Mouse (Mus musculus) MEL (cell line): ENCODE data around the gene Fanca. TPM values are rescaled to one million over a fixed set of nuclear protein-coding genes. Genes with fewer than 3 reads are reported as not detected.

Source experiments
- DNase-seq: peaks from one replicate; pipeline ENCODE4 v3.0.0; 2011; ENCODE audit warnings: low read depth, low spot score
- H3K27ac ChIP-seq: 2 replicates; pipeline ENCODE4 v1.5.1; 2012; ENCODE audit warnings: low read depth, mild to moderate bottlenecking, control low read depth, low read length, moderate library complexity; ENCODE audit not compliant: control insufficient read depth
- H3K27me3 ChIP-seq, 2 experiments: fragments of 150-350 bp in 1 of 2; sonication (generic) in 1 of 2; 2 replicates each; pipeline ENCODE4 v1.6.1; 2012; ENCODE audit warnings: low read length in 2 of 2, mild to moderate bottlenecking in 2 of 2, improper control_type of control experiment in 1 of 2, moderate library complexity in 1 of 2; ENCODE audit not compliant: insufficient read depth in 2 of 2, control insufficient read depth in 1 of 2
- H3K36me3 ChIP-seq, 2 experiments: 2 replicates each; pipeline ENCODE4 v1.6.1; 2012 to 2014; ENCODE audit warnings: low read length in 2 of 2, improper control_type of control experiment in 1 of 2, inconsistent platforms in 1 of 2, mild to moderate bottlenecking in 1 of 2; ENCODE audit not compliant: insufficient read depth in 2 of 2, control insufficient read depth in 1 of 2
- H3K4me1 ChIP-seq, 2 experiments: fragments of 150-350 bp in 1 of 2; sonication (generic) in 1 of 2; 2 replicates each; pipeline ENCODE4 v1.6.1; 2012; ENCODE audit warnings: low read length in 2 of 2, improper control_type of control experiment in 1 of 2, mild to moderate bottlenecking in 1 of 2; ENCODE audit not compliant: insufficient read depth in 2 of 2, control insufficient read depth in 1 of 2
- H3K4me3 ChIP-seq, 2 experiments: fragments of 150-350 bp in 1 of 2; sonication (generic) in 1 of 2; 2 replicates each; pipeline ENCODE4 v1.5.1; 2012; ENCODE audit warnings: low read depth in 2 of 2, low read length in 2 of 2, mild to moderate bottlenecking in 2 of 2, moderate library complexity in 2 of 2, control low read depth in 1 of 2, improper control_type of control experiment in 1 of 2; ENCODE audit not compliant: control insufficient read depth in 1 of 2, insufficient read depth in 1 of 2
- H3K79me2 ChIP-seq: 2 replicates; pipeline ENCODE4 v1.6.1; 2012; ENCODE audit warnings: mild to moderate bottlenecking, low read length, moderate library complexity; ENCODE audit not compliant: control insufficient read depth, poor library complexity, insufficient read depth
- H3K9ac ChIP-seq: 2 replicates; pipeline ENCODE4 v1.6.1; 2012; ENCODE audit warnings: low read depth, mild to moderate bottlenecking, control low read depth, low read length, moderate library complexity; ENCODE audit not compliant: control insufficient read depth, poor library complexity, severe bottlenecking
- H3K9me3 ChIP-seq: fragments of 150-350 bp; sonication (generic); replicated peaks from 2 replicates; pipeline ENCODE4 v1.6.1; 2012; ENCODE audit warnings: mild to moderate bottlenecking, low read length, improper control_type of control experiment, moderate library complexity; ENCODE audit not compliant: insufficient read depth
- BHLHE40 ChIP-seq: IDR thresholded peaks from 2 replicates; pipeline ENCODE4 v1.6.1; 2012; ENCODE audit warnings: low read depth, mild to moderate bottlenecking, inconsistent platforms, low read length, improper control_type of control experiment, borderline replicate concordance
- CHD1 ChIP-seq: IDR thresholded peaks from 2 replicates; pipeline ENCODE4 v1.6.1; 2012; ENCODE audit warnings: low read depth, mild to moderate bottlenecking, inconsistent platforms, low read length, improper control_type of control experiment
- CHD2 ChIP-seq: IDR thresholded peaks from 2 replicates; pipeline ENCODE4 v1.6.1; 2011; ENCODE audit warnings: low read length, improper control_type of control experiment
- CTCF ChIP-seq, 3 experiments: IDR thresholded peaks in 2 of 3; conservative IDR thresholded peaks in 1 of 3; 2 replicates each; pipeline ENCODE4 v1.5.1; 2011 to 2012; ENCODE audit warnings: low read length in 3 of 3, low read depth in 2 of 3, mild to moderate bottlenecking in 2 of 3, improper control_type of control experiment in 1 of 3, inconsistent platforms in 1 of 3, mixed read lengths in 1 of 3, moderate library complexity in 1 of 3; ENCODE audit not compliant: control insufficient read depth in 1 of 3, insufficient read depth in 1 of 3, poor library complexity in 1 of 3, severe bottlenecking in 1 of 3
- ELF1 ChIP-seq: IDR thresholded peaks from 2 replicates; pipeline ENCODE4 v1.6.1; 2014; ENCODE audit warnings: low read depth, mild to moderate bottlenecking, inconsistent platforms, low read length, improper control_type of control experiment, moderate library complexity
- EP300 ChIP-seq, 2 experiments: IDR thresholded peaks; 2 replicates each; pipeline ENCODE4 v1.6.1; 2011; ENCODE audit warnings: improper control_type of control experiment in 2 of 2, low read length in 2 of 2, low read depth in 1 of 2, mild to moderate bottlenecking in 1 of 2
- GATA1 ChIP-seq: IDR thresholded peaks from 2 replicates; pipeline ENCODE4 v1.6.1; 2011; ENCODE audit warnings: low read depth, low read length, improper control_type of control experiment
- MYC ChIP-seq: IDR thresholded peaks from 2 replicates; pipeline ENCODE4 v1.6.1; 2011; ENCODE audit warnings: low read depth, mild to moderate bottlenecking, low read length, improper control_type of control experiment, moderate library complexity
- NRF1 ChIP-seq: IDR thresholded peaks from 2 replicates; pipeline ENCODE4 v1.6.1; 2014; ENCODE audit warnings: low read depth, mild to moderate bottlenecking, inconsistent platforms, low read length, improper control_type of control experiment, moderate library complexity; ENCODE audit not compliant: poor library complexity, insufficient read depth, severe bottlenecking
- POLR2A ChIP-seq, 2 experiments: IDR thresholded peaks; 2 replicates each; pipeline ENCODE4 v1.6.1; 2011 to 2012; ENCODE audit warnings: low read length in 2 of 2, mild to moderate bottlenecking in 2 of 2, control low read depth in 1 of 2, improper control_type of control experiment in 1 of 2, low read depth in 1 of 2, moderate library complexity in 1 of 2; ENCODE audit not compliant: control insufficient read depth in 1 of 2, insufficient read depth in 1 of 2, poor library complexity in 1 of 2
- POLR2AphosphoS2 ChIP-seq: IDR thresholded peaks from 2 replicates; pipeline ENCODE4 v1.6.1; 2011; ENCODE audit warnings: low read length, improper control_type of control experiment
- POLR2AphosphoS5 ChIP-seq: IDR thresholded peaks from 2 replicates; pipeline ENCODE4 v1.6.1; 2012; ENCODE audit warnings: low read depth, borderline replicate concordance, mild to moderate bottlenecking, inconsistent platforms, low read length, moderate library complexity, mixed read lengths
- RAD21 ChIP-seq: IDR thresholded peaks from 2 replicates; pipeline ENCODE4 v1.6.1; 2011; ENCODE audit warnings: mild to moderate bottlenecking, low read depth, low read length, improper control_type of control experiment
- SIN3A ChIP-seq: IDR thresholded peaks from 2 replicates; pipeline ENCODE4 v1.6.1; 2012; ENCODE audit warnings: low read length, improper control_type of control experiment, inconsistent platforms
- TCF12 ChIP-seq: IDR thresholded peaks from 2 replicates; pipeline ENCODE4 v1.6.1; 2014; ENCODE audit warnings: low read depth, mild to moderate bottlenecking, inconsistent platforms, low read length, improper control_type of control experiment, moderate library complexity
- UBTF ChIP-seq: IDR thresholded peaks from 2 replicates; pipeline ENCODE4 v1.6.1; 2012; ENCODE audit warnings: low read depth, mild to moderate bottlenecking, inconsistent platforms, low read length, improper control_type of control experiment, moderate library complexity, borderline replicate concordance; ENCODE audit not compliant: insufficient read depth
- USF2 ChIP-seq, 2 experiments: IDR thresholded peaks; 2 replicates each; pipeline ENCODE4 v1.6.1; 2011 to 2012; ENCODE audit warnings: improper control_type of control experiment in 2 of 2, low read length in 2 of 2, borderline replicate concordance in 1 of 2, inconsistent platforms in 1 of 2, low read depth in 1 of 2, mild to moderate bottlenecking in 1 of 2; ENCODE audit not compliant: insufficient read depth in 1 of 2
- ZC3H11A ChIP-seq: IDR thresholded peaks from 2 replicates; pipeline ENCODE4 v1.6.1; 2012; ENCODE audit warnings: low read depth, mild to moderate bottlenecking, inconsistent platforms, low read length, improper control_type of control experiment
- ZMIZ1 ChIP-seq: IDR thresholded peaks from 2 replicates; pipeline ENCODE4 v1.6.1; 2012; ENCODE audit warnings: low read depth, mild to moderate bottlenecking, inconsistent platforms, low read length, improper control_type of control experiment, moderate library complexity
- ZNF384 ChIP-seq: IDR thresholded peaks from 2 replicates; pipeline ENCODE4 v1.6.1; 2012; ENCODE audit warnings: low read depth, mild to moderate bottlenecking, inconsistent platforms, low read length, improper control_type of control experiment
- polyA plus RNA-seq, 2 experiments: library from polyadenylated mRNA; stranded (reverse) in 1 of 2; unstranded in 1 of 2; fragments of >175 nt in 1 of 2; fragments of >200 nt in 1 of 2; gene quantifications; 2 replicates each; pipeline versions ENCODE4 v1.2.1 to v1.2.4; 2012; ENCODE audit warnings: low replicate concordance in 2 of 2, low read depth in 1 of 2; ENCODE audit not compliant: insufficient read length in 2 of 2, insufficient read depth in 1 of 2, missing spikeins in 1 of 2
- total RNA-seq: library from RNA; depleted of rRNA; stranded (reverse); fragments of 300-350 nt; gene quantifications from 2 replicates; pipeline ENCODE4 v1.2.3, GENCODE M21; 2012

Gene Fanca
- total and polyA plus RNA-seq, 3 experiments, result 32.2 to 75.9 TPM; not detected in 1

- H3K27me3 ChIP-seq, result no peaks in the 10 kb centered on the region
- H3K27ac ChIP-seq, result no peak overlapping the region
- peak overlapping the region; percentile 20; the same call in 1 of the 2 replicates for H3K9ac ChIP-seq
- peak; percentile 51 for DNase-seq
- H3K4me3 ChIP-seq, result no peak overlapping the region
- H3K9me3 ChIP-seq, result no peaks in the 10 kb centered on the region
- H3K4me1 ChIP-seq, result peaks cover 0 to 18% of the 10 kb centered on the region in 2 experiments; a peak in 1 of 4 replicates
- H3K36me3 ChIP-seq, result peaks cover 0 to 7% of the 10 kb centered on the region in 2 experiments; a peak in 2 of 4 replicates
- TF ChIP-seq POLR2AphosphoS5, result no peak
- TF ChIP-seq POLR2A (IDR thresholded peaks at IDR 0.05; ENCODE audit: control insufficient read depth in 1 of 2, insufficient read depth in 1 of 2, low read depth in 1 of 2, low read length in 2 of 2, poor library complexity in 1 of 2), result no peak
- TF ChIP-seq ZMIZ1, result no peak
- TF ChIP-seq ZNF384, result no peak
- TF ChIP-seq POLR2AphosphoS2, result no peak
- TF ChIP-seq UBTF, result no peak
- no peak for TF ChIP-seq TCF12
- no peak for TF ChIP-seq NRF1
- no peak for TF ChIP-seq ELF1
- no peak for TF ChIP-seq EP300 (IDR thresholded peaks at IDR 0.05; ENCODE audit: low read depth in 1 of 2, low read length in 2 of 2)
- TF ChIP-seq GATA1, result no peak
- no peak for TF ChIP-seq USF2 (IDR thresholded peaks at IDR 0.05; ENCODE audit: borderline replicate concordance in 1 of 2, insufficient read depth in 1 of 2, low read depth in 1 of 2, low read length in 2 of 2)
- no peak for TF ChIP-seq SIN3A
- H3K79me2 ChIP-seq, result no peaks in the 10 kb centered on the region; the same call in 1 of the 2 replicates
Observed at GRCm38 (mm10) chr8:123248596-123248995, 69.8 kb downstream of the Fanca start.

GRCm38 (mm10) chr8:123247748-123248147 lies 70.6 kb downstream of the Fanca start:
- Histone ChIP-seq H3K9me3 (no peaks in the 10 kb centered on the region), H3K36me3 (peaks cover 0 to 5% of the 10 kb centered on the region in 2 experiments; a peak in 2 of 4 replicates)
- TF ChIP-seq SIN3A (no peak), RAD21 (no peak), NRF1 (no peak), POLR2AphosphoS2 (no peak), ZC3H11A (no peak), CHD2 (no peak), CHD1 (no peak), BHLHE40 (no peak), CTCF (IDR thresholded peaks at IDR 0.05 in 2 of 3, conservative IDR thresholded peaks at IDR 0.05 in 1 of 3; ENCODE audit: control insufficient read depth in 1 of 3, insufficient read depth in 1 of 3, low read depth in 2 of 3, low read length in 3 of 3, poor library complexity in 1 of 3, severe bottlenecking in 1 of 3) (no peak), MYC (no peak), POLR2A (IDR thresholded peaks at IDR 0.05; ENCODE audit: control insufficient read depth in 1 of 2, insufficient read depth in 1 of 2, low read depth in 1 of 2, low read length in 2 of 2, poor library complexity in 1 of 2) (no peak)

More at GRCm38 (mm10) chr8:123247748-123248147, 70.6 kb downstream of the Fanca start:
- no peak overlapping the region for H3K9ac ChIP-seq
- no peaks in the 10 kb centered on the region for H3K79me2 ChIP-seq
- no peak overlapping the region for H3K27ac ChIP-seq
- H3K4me3 ChIP-seq, result no peak overlapping the region
- no peaks in the 10 kb centered on the region for H3K27me3 ChIP-seq
- DNase-seq, result no peak
- H3K4me1 ChIP-seq, result peaks cover 0 to 12% of the 10 kb centered on the region in 2 experiments; a peak in 1 of 4 replicates
